Mouse (Mus musculus): ENCODE data around the gene Gm21750. TPM values are rescaled to one million over a fixed set of nuclear protein-coding genes. Genes with fewer than 3 reads are reported as not detected.
"Not testable (repeated sequence)": the region's sequence is repeated elsewhere in the genome, so short reads cannot be mapped to it uniquely, and the experiment has no call there.

Gene Gm21750
- not detected in 2 replicates for polyA plus RNA-seq (2012; ENCODE audit: insufficient read depth, insufficient read length, missing spikeins)

- H3K27ac ChIP-seq (replicated peaks; ENCODE audit: low read depth, low read length); H3K4me1 ChIP-seq (ENCODE audit: control insufficient read depth, insufficient read depth, insufficient read length, low read length); H3K4me3 ChIP-seq (ENCODE audit: insufficient read depth, low read depth, low read length): not testable (repeated sequence)
Observed at GRCm38 (mm10) chr14:73660925-73661324, at the start of gene Gm21750. Gene Gm21750 (plus strand): TSS chr14:73661225.

GRCm38 (mm10) chr14:73614961-73615360 is 46.1 kb upstream of the Gm21750 start:
- H3K27ac ChIP-seq (replicated peaks; ENCODE audit: low read depth, low read length); H3K4me3 ChIP-seq (ENCODE audit: insufficient read depth, low read depth, low read length); H3K4me1 ChIP-seq (ENCODE audit: control insufficient read depth, insufficient read depth, insufficient read length, low read length): not testable (repeated sequence)

- Histone ChIP-seq H3K4me1 (ENCODE audit: control insufficient read depth, insufficient read depth, insufficient read length, low read length) (no peaks in the 10 kb centered on the region), H3K27ac (replicated peaks; ENCODE audit: low read depth, low read length) (no peak overlapping the region), H3K4me3 (ENCODE audit: insufficient read depth, low read depth, low read length) (no peak overlapping the region)
Observed at GRCm38 (mm10) chr14:73620880-73621279, 40.1 kb upstream of the Gm21750 start.

GRCm38 (mm10) chr14:73622988-73623387 is 38.0 kb upstream of the Gm21750 start:
- Histone ChIP-seq H3K4me1 (ENCODE audit: control insufficient read depth, insufficient read depth, insufficient read length, low read length) (no peaks in the 10 kb centered on the region), H3K4me3 (ENCODE audit: insufficient read depth, low read depth, low read length) (no peak overlapping the region), H3K27ac (replicated peaks; ENCODE audit: low read depth, low read length) (no peak overlapping the region)

DNA sequence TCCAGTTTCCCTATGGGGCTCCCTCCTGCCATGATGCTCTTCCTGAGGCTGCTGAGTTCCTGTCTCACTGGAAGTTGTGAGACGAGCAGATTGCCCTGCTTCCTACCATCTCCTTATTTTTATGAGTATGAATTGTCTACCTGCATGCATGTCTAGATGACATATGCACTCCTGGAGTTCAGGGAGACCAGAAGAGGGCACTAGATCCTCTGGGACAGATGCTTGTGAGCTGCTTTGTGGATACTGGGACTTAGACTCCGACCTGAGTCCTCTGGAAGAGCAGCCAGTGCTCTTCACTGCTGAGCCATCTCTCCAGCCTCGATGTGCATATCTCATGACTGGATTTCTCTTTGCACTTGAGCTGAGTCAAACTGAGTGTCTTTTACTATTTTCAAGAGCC is 35.6 kb upstream of the Gm21750 start:
- Histone ChIP-seq H3K4me1 (ENCODE audit: control insufficient read depth, insufficient read depth, insufficient read length, low read length) (no peaks in the 10 kb centered on the region), H3K27ac (replicated peaks; ENCODE audit: low read depth, low read length) (no peak overlapping the region)

GRCm38 (mm10) chr14:73631511-73631910 is 29.5 kb upstream of the Gm21750 start:
- Histone ChIP-seq H3K4me1 (ENCODE audit: control insufficient read depth, insufficient read depth, insufficient read length, low read length) (no peaks in the 10 kb centered on the region), H3K4me3 (ENCODE audit: insufficient read depth, low read depth, low read length) (no peak overlapping the region), H3K27ac (replicated peaks; ENCODE audit: low read depth, low read length) (peak overlapping the region; percentile 92)

More for the DNA sequence above, 35.6 kb upstream of the Gm21750 start:
- H3K4me3 ChIP-seq (ENCODE audit: insufficient read depth, low read depth, low read length): no peak overlapping the region

DNA sequence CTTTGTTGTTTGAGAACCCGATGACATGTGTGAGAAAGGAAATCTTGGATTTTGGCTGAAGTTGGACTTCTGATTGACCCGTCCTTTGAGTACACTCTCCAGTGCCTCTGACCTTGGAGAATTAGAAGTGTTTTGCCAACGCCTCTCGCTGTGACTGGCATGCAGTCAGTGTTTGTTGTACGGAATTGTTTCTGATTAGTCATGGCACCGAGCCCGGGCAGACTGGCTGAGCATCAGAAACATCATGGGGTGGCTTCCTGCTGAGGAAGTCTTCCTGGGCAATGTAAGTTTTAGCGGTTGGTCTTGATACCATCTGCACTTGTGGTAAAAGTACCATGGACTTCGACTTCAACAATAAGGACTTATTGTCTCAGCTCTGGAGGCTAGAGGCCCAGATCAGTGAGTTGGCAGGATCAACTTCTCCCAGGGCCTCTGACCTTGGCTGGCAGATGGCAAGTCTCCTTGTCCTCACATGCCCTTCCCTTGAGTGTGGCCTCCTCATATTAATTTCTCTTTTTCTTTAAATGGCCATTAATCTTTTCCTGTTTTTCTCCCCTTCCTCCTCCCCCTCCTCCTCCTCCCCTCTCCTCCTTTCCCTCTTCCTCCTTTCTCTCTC is 28.3 kb upstream of the Gm21750 start:
- Histone ChIP-seq H3K4me1 (ENCODE audit: control insufficient read depth, insufficient read depth, insufficient read length, low read length) (no peaks in the 10 kb centered on the region), H3K27ac (replicated peaks; ENCODE audit: low read depth, low read length) (peak overlapping the region; percentile 92), H3K4me3 (ENCODE audit: insufficient read depth, low read depth, low read length) (no peak overlapping the region)

DNA sequence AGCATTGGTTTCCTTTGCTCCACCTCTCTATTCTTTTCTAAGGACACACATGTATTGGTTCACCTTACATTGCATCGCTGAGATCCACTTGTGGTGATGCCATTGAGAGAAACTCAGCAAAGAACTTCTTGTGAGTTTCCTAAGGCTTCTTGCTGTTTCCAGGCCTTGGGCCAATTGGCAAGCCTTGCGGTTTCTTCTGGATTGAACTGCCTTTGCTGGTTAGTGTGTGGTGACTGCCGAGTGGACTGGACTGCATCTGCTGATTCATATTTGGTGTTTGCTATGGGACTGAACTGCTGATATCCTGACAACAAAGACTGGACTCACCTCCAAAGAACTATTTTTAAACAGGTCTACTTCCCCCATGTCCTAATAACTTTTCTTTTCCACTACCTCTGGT is 26.7 kb upstream of the Gm21750 start:
- Histone ChIP-seq H3K4me1 (ENCODE audit: control insufficient read depth, insufficient read depth, insufficient read length, low read length) (no peaks in the 10 kb centered on the region), H3K4me3 (ENCODE audit: insufficient read depth, low read depth, low read length) (no peak overlapping the region), H3K27ac (replicated peaks; ENCODE audit: low read depth, low read length) (peak overlapping the region; percentile 86; the same call in 1 of the 2 replicates)

GRCm38 (mm10) chr14:73637460-73637859 is 23.6 kb upstream of the Gm21750 start:
- Histone ChIP-seq H3K4me1 (ENCODE audit: control insufficient read depth, insufficient read depth, insufficient read length, low read length) (no peaks in the 10 kb centered on the region), H3K4me3 (ENCODE audit: insufficient read depth, low read depth, low read length) (no peak overlapping the region), H3K27ac (replicated peaks; ENCODE audit: low read depth, low read length) (no peak overlapping the region)

DNA sequence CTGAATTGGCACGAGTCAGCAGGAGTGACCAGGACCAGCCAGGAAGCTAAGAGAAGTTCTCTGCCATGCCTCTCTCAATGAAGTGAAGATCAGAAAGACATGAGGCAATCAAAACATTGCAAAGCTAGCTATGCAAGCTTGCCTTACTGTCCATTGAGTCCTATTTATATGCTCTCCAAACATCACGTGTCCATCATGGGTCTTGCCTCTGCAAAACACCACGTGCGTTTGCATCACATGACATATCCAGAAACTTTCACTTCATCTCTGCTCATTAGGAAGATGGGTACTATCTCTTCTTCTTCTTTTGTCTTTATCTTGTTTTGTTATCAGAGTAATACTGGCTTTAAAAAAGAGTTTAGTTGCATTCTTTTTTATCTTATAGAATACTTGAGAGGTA is 10.8 kb upstream of the Gm21750 start:
- no peak overlapping the region for H3K4me3 ChIP-seq (ENCODE audit: insufficient read depth, low read depth, low read length)
- H3K27ac ChIP-seq (replicated peaks; ENCODE audit: low read depth, low read length): no peak overlapping the region
- no peaks in the 10 kb centered on the region for H3K4me1 ChIP-seq (ENCODE audit: control insufficient read depth, insufficient read depth, insufficient read length, low read length)

DNA sequence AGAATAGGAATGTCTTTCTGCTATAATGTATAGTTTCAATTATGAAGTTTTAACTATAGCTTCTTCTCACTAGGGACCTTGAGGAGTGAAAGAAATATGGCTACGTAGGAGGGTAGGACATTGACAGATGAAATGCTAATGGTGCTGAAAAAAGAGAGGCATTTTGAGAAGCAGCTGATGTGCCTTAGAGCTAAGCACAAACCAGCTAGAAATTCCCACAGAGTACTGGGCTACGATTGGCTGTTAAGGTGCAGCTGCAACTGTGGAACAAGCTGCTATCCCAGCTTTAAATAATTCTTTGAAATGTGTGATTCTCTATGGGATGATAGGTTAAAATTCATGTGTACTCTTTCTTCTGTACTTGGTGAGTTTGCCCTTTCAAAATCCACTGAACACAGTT is 9.1 kb downstream of the Gm21750 start:
- H3K4me1 ChIP-seq (ENCODE audit: control insufficient read depth, insufficient read depth, insufficient read length, low read length): no peaks in the 10 kb centered on the region
- no peak overlapping the region for H3K27ac ChIP-seq (replicated peaks; ENCODE audit: low read depth, low read length)
- no peak overlapping the region for H3K4me3 ChIP-seq (ENCODE audit: insufficient read depth, low read depth, low read length)

- H3K4me1 ChIP-seq (ENCODE audit: control insufficient read depth, insufficient read depth, insufficient read length, low read length): no peaks in the 10 kb centered on the region
- no peak overlapping the region for H3K4me3 ChIP-seq (ENCODE audit: insufficient read depth, low read depth, low read length)
- no peak overlapping the region for H3K27ac ChIP-seq (replicated peaks; ENCODE audit: low read depth, low read length)
Observed at GRCm38 (mm10) chr14:73687726-73688125, 26.7 kb downstream of the Gm21750 start.

GRCm38 (mm10) chr14:73688427-73688826 is 27.4 kb downstream of the Gm21750 start:
- Histone ChIP-seq H3K4me3 (ENCODE audit: insufficient read depth, low read depth, low read length) (no peak overlapping the region), H3K4me1 (ENCODE audit: control insufficient read depth, insufficient read depth, insufficient read length, low read length) (no peaks in the 10 kb centered on the region), H3K27ac (replicated peaks; ENCODE audit: low read depth, low read length) (no peak overlapping the region)

- no peaks in the 10 kb centered on the region for H3K4me1 ChIP-seq (ENCODE audit: control insufficient read depth, insufficient read depth, insufficient read length, low read length)
- no peak overlapping the region for H3K27ac ChIP-seq (replicated peaks; ENCODE audit: low read depth, low read length)
- no peak overlapping the region for H3K4me3 ChIP-seq (ENCODE audit: insufficient read depth, low read depth, low read length)
Observed at GRCm38 (mm10) chr14:73700256-73700655, 39.2 kb downstream of the Gm21750 start.

DNA sequence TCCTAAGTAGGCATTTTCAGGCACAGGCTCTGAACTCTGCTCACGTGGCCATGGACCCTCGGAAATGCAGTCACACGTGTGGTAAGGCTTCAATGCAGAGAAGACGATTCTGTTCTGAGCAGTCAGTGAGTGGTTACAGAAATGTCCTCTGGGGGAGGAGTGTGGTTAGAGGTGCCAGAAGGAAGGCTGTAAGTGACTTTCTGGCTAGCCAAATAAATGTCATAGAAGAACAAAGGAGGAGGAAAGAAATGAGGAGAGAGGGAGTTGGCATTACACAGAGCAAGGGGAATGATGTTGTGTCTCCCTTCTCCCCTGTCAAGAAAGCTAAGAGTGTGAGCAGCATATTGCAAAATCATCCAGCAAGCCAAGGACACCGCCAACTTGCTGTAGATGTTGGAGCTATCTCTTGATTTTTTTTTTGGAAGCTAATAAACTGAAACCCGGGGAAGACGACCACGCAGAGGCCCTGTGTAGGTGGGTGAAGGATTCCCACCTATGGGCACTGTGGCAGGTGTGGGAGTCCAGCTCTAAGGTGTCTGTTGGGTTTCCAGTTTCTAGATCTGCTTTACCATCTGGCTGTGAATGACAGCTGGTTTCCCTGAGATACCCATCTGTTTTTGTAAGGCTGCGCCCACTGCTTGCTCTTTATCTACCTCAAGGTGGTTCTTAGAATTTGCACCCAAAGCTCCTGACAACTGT is 48.5 kb downstream of the Gm21750 start:
- H3K4me3 ChIP-seq (ENCODE audit: insufficient read depth, low read depth, low read length): no peak overlapping the region
- H3K4me1 ChIP-seq (ENCODE audit: control insufficient read depth, insufficient read depth, insufficient read length, low read length): no peaks in the 10 kb centered on the region
- H3K27ac ChIP-seq (replicated peaks; ENCODE audit: low read depth, low read length): no peak overlapping the region
